Mouse (Mus musculus): Measurements from ENCODE around the gene Dgki. TPM values are rescaled to one million over a fixed set of nuclear protein-coding genes. Genes with fewer than 3 reads are reported as not detected.

Gene Dgki
- total RNA-seq, 1 experiment from 2014 or later: not detected

DNA sequence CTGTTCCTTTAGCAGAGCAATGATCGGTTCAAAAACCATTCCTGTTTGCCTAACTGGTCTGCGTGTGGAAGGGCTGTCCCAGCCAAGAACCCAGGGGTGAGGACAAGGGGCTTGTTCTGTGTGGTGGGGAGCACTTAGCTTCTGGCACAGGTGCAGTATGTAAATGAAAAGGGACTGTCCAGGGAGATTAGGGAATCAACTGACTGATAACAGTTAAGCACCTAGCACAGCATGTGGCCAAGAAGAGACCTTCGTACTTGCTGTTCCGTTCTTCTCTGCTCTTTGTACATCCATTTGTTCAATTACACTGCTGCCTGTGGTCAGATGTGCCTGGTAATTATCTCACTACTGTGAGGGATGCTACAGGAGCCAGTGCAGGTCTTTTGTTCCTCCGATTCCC lies 248.3 kb downstream of the Dgki start:
- ATAC-seq (replicated peaks; ENCODE audit: insufficient number of reproducible peaks, low FRiP score, low TSS enrichment, poor library complexity, severe bottlenecking): no peak

- no peak for ATAC-seq (replicated peaks; ENCODE audit: insufficient number of reproducible peaks, low FRiP score, low TSS enrichment, poor library complexity, severe bottlenecking)
Measured at GRCm38 (mm10) chr6:37051150-37051549, 248.8 kb downstream of the Dgki start.

GRCm38 (mm10) chr6:37047611-37048129 lies 252.3 kb downstream of the Dgki start:
- ATAC-seq (replicated peaks; ENCODE audit: insufficient number of reproducible peaks, low FRiP score, low TSS enrichment, poor library complexity, severe bottlenecking): no peak

DNA sequence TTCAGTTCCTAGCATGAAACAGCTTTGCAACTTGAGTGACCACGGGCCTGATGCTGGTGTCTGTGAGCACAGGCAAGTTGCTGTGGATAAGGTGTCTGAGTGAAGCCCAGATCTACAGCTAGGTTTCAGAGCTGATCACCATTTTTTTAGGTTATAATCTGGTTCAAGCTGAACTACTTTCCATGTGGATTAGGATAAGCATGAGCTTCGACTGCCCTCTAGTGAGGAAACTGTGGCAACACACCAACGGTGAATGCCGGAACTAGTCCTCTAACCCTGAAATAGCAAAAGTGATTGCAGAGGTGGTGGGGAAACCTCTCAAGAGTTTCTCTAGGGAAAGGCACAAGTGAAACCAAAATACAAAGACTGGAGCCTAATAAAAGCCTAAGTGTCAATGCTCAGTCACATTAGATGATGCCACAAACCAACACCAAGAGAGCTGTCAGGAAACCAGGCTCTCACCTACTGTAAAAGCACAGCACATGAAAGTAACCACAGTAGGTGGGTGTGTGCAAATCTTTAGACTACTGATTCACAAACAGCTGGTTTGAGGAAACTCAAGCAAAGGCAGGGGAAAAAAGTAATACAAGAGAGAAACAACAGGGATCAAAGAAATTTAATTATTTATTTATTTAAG lies 253.7 kb downstream of the Dgki start:
- ATAC-seq (replicated peaks; ENCODE audit: insufficient number of reproducible peaks, low FRiP score, low TSS enrichment, poor library complexity, severe bottlenecking): no peak

- no peak for ATAC-seq (replicated peaks; ENCODE audit: insufficient number of reproducible peaks, low FRiP score, low TSS enrichment, poor library complexity, severe bottlenecking)
Measured at GRCm38 (mm10) chr6:37044796-37045195, 255.2 kb downstream of the Dgki start.

DNA sequence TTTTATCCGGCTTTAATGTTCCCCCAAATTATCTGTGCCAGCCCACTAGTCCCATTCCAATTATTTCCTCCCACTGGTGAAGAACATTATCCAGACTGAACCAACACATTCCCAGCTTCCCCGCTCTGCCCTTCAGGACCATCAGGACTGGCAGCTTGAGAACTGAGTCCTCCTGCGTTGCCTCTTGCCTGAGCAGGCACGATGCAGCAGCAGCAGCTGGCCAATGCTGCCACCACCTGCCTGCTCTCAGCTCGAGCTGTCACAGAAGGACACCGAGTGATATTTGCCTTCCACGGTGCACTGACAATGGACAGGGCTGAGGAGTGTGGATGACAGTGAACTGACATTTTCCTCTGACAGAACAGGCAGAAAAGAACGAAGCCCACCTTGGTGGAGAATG lies 261.5 kb downstream of the Dgki start:
- no peak for ATAC-seq (replicated peaks; ENCODE audit: insufficient number of reproducible peaks, low FRiP score, low TSS enrichment, poor library complexity, severe bottlenecking)

DNA sequence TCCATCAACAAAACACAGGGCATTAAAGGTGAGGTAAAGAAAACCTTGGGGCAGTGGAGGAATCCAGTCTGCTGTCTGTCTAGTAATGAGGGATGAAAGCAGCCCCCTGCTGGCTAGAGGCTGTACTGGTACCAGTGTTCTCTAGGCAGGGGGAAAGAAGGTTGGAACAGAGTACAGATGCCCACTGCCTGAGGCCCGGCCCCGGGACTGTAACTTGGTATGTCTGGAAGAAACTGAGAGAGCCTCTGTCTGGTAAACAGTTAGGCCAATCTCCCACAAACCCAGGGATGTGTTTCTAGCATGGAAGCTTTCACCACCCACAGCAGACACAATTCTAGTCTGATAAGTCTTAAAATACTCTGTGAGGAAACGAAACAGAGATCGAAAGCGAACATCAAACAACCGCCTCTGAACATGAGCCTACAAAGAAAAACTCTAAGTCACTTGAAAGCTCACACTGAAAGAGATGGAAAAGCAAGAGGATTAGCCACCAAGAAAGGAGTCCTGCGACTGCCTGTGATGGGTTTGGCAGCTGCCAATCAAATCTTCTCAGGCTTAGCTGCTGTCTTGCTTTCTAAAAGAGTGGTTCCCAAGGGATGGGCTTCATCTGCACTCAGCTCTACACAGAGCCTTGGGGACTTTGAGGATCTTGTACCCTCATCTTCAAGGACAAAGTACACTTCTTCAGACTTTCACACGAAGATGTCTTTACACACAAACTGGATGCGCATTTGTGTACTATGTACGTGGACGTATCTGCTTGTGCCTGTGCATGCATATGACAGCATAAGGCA lies 262.7 kb downstream of the Dgki start:
- ATAC-seq (replicated peaks; ENCODE audit: insufficient number of reproducible peaks, low FRiP score, low TSS enrichment, poor library complexity, severe bottlenecking): no peak

- no peak for ATAC-seq (replicated peaks; ENCODE audit: insufficient number of reproducible peaks, low FRiP score, low TSS enrichment, poor library complexity, severe bottlenecking)
Measured at GRCm38 (mm10) chr6:37035681-37036080, 264.3 kb downstream of the Dgki start.

- ATAC-seq (replicated peaks; ENCODE audit: insufficient number of reproducible peaks, low FRiP score, low TSS enrichment, poor library complexity, severe bottlenecking): no peak
Measured at GRCm38 (mm10) chr6:37030986-37031385, 269.0 kb downstream of the Dgki start.

- ATAC-seq (replicated peaks; ENCODE audit: insufficient number of reproducible peaks, low FRiP score, low TSS enrichment, poor library complexity, severe bottlenecking): no peak
Measured at GRCm38 (mm10) chr6:37030402-37030801, 269.6 kb downstream of the Dgki start.

- ATAC-seq (replicated peaks; ENCODE audit: insufficient number of reproducible peaks, low FRiP score, low TSS enrichment, poor library complexity, severe bottlenecking): no peak
Measured at GRCm38 (mm10) chr6:37028841-37029240, 271.1 kb downstream of the Dgki start.

- ATAC-seq (replicated peaks; ENCODE audit: insufficient number of reproducible peaks, low FRiP score, low TSS enrichment, poor library complexity, severe bottlenecking): no peak
Measured at GRCm38 (mm10) chr6:37028300-37028699, 271.7 kb downstream of the Dgki start.

GRCm38 (mm10) chr6:37026343-37027243 lies 273.4 kb downstream of the Dgki start:
- no peak for ATAC-seq (replicated peaks; ENCODE audit: insufficient number of reproducible peaks, low FRiP score, low TSS enrichment, poor library complexity, severe bottlenecking)

DNA sequence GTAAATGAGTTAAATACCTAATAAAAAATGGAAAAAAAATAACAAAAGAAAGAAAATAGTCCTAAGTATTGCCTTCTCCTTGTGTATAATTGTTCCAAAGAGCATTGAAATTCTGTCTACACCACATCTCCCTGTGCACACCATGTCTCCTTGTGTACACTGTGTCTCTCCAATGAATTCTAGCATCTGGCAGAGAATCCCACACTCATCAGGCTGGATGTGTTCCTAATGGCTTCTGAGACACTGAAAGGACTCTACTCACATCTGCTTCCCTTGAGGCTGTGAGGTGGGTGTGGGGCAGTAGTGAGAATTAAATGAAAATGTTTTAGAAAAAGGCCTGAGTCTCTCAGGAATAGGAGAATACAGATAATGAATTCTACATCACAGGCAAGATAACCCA lies 283.9 kb downstream of the Dgki start:
- ATAC-seq (replicated peaks; ENCODE audit: insufficient number of reproducible peaks, low FRiP score, low TSS enrichment, poor library complexity, severe bottlenecking): no peak

DNA sequence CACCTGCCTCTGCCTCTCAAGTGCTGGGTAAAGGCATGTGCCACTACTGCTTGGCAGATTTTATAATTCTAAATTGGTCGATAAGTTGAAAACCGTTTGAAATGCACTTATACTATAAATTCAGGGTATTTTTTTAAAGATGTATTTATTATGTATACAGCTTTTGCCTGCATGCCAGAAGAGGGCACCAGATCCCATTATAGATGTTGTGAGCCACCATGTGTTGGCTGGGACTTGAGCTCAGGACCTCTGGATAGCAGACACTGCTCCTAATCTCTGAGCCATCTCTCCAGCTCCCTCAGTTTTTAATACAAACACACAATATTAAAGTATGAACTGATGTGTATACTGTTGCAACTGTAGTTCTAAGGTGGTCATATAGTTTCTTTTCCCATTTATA lies 288.4 kb downstream of the Dgki start:
- no peak for ATAC-seq (replicated peaks; ENCODE audit: insufficient number of reproducible peaks, low FRiP score, low TSS enrichment, poor library complexity, severe bottlenecking)

- no peak for ATAC-seq (replicated peaks; ENCODE audit: insufficient number of reproducible peaks, low FRiP score, low TSS enrichment, poor library complexity, severe bottlenecking)
Measured at GRCm38 (mm10) chr6:37007573-37007972, 292.4 kb downstream of the Dgki start.

DNA sequence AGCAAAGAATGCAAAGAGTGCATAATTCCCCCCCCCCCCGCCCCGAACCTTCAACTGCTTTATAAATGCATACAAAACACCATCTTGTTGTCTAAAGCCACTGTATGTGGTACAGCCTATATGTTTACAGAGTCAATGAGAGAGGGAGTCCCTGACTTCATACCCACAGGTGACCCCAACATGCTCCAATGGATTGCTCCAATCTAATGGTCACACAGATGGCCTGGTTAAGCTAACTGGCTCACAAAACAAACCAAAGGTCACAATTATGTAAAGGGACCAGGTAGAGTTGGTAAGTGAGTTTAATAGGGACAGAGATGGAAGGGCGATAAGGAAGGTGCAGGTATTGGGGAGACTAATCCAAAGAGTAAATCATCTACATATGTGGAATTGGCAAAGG lies 295.1 kb downstream of the Dgki start:
- ATAC-seq (replicated peaks; ENCODE audit: insufficient number of reproducible peaks, low FRiP score, low TSS enrichment, poor library complexity, severe bottlenecking): no peak

DNA sequence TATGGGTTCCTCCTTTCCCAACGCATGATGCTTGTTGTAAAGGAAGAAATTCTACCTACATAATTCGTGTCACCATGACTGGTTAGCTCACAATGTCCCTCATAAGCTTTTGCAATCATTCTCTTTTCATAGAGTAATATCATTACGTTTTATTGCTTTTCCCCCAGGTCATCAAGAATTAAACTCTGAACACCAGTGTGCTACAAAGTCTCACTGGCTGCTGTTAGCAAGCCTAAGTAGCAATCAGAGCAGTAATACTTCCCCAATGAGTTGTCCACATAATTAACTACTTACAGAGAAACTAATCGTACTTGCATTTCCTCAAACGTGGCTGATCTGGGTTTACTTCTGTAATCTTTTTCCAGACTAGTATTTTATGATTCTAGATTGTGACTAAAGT lies 296.7 kb downstream of the Dgki start:
- no peak for ATAC-seq (replicated peaks; ENCODE audit: insufficient number of reproducible peaks, low FRiP score, low TSS enrichment, poor library complexity, severe bottlenecking)

DNA sequence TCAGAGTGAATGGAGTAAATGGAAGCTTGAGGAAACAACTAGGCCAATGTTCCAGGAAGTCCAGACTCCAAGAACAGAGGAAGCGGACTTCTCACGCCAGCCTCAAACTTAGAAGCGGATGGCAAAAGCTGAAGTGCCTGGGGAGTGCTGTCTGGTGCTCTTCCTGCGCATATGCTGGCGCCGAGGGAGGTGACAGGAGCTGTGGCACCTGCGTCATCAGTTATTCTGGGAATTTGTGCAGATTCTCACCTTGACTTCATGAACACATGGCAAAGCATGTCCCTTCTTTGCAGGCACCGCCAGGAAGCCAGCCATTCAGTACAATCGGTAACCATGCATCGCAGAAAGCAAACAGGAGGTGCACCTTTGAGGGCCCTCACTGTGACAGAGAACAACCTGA lies 301.0 kb downstream of the Dgki start:
- ATAC-seq (replicated peaks; ENCODE audit: insufficient number of reproducible peaks, low FRiP score, low TSS enrichment, poor library complexity, severe bottlenecking): no peak

All from monocyte, adult 5-6 weeks (primary cell).